Mouse (Mus musculus) hindbrain, embryonic 11.5 days (tissue): ENCODE data around the gene Slc5a4a. TPM values are rescaled to one million over a fixed set of nuclear protein-coding genes. Genes with fewer than 3 reads are reported as not detected.
A peak's percentile ranks its signal among the peaks of the same experiment; 100 is the strongest.

Experiments used
- ATAC-seq: fragments of 200-750 bp; cut with Nextera tagmentation; 2 replicates; pipeline ENCODE4 v1.8.0; 2017; ENCODE audit warnings: mild to moderate bottlenecking, moderate TSS enrichment, moderate library complexity; ENCODE audit not compliant: low FRiP score
- DNase-seq: peaks from one replicate; pipeline ENCODE4 v3.0.0-alpha.2; 2015; ENCODE audit warnings: low spot score
- H3K27ac ChIP-seq: fragments of 300-500 bp; sonication (generic); 2 replicates; pipeline ENCODE4 v1.5.1; 2014; ENCODE audit warnings: mild to moderate bottlenecking, low read depth, low read length
- H3K27me3 ChIP-seq: fragments of 300-500 bp; sonication (generic); 2 replicates; pipeline ENCODE4 v1.6.1; 2014; ENCODE audit warnings: mild to moderate bottlenecking, low read length, moderate library complexity, mixed read lengths; ENCODE audit not compliant: control insufficient read depth, insufficient read depth
- H3K36me3 ChIP-seq: fragments of 300-500 bp; sonication (generic); 2 replicates; pipeline ENCODE4 v1.6.1; 2014; ENCODE audit warnings: mild to moderate bottlenecking, low read length, moderate library complexity, mixed read lengths; ENCODE audit not compliant: control insufficient read depth, insufficient read depth
- H3K4me1 ChIP-seq: fragments of 300-500 bp; sonication (generic); replicated peaks from 2 replicates; pipeline ENCODE4 v1.6.1; 2014; ENCODE audit warnings: low read length, mixed read lengths; ENCODE audit not compliant: control insufficient read depth, insufficient read depth
- H3K4me2 ChIP-seq: fragments of 300-500 bp; sonication (generic); replicated peaks from 2 replicates; pipeline ENCODE4 v1.6.1; 2014; ENCODE audit warnings: mild to moderate bottlenecking, low read depth, low read length
- H3K4me3 ChIP-seq: fragments of 300-500 bp; sonication (generic); 2 replicates; pipeline ENCODE4 v1.5.1; 2014; ENCODE audit warnings: low read depth, low read length
- H3K9ac ChIP-seq: fragments of 300-500 bp; sonication (generic); 2 replicates; pipeline ENCODE4 v1.6.1; 2014; ENCODE audit warnings: low read depth, low read length
- H3K9me3 ChIP-seq: fragments of 300-500 bp; sonication (generic); 2 replicates; pipeline ENCODE4 v1.6.1; 2016; ENCODE audit warnings: low read length; ENCODE audit not compliant: control insufficient read depth
- WGBS: fragments of 180-500 bp; shearing (Covaris S2); extraction: QIAGEN DNeasy Blood & Tissue Kit; methylation state at CpG from one replicate; pipeline ENCODE4 v1.1.7; 2014; 5-methylcytosine and 5-hydroxymethylcytosine counted together
- microRNA counts: library from miRNA; unstranded; fragments of <30 nt; microRNA quantifications from one replicate; lab custom pipeline; 2015
- polyA plus RNA-seq: library from polyadenylated mRNA; unstranded; fragments of >200 nt; fragmentation: Nextera tagmentation; extraction: Ambion mirVana; gene quantifications from 2 replicates; pipeline ENCODE4 v1.2.1, GENCODE M21; 2014

Slc5a4a gene
- polyA plus RNA-seq, 1 experiment from 2014 or later = not detected

DNA sequence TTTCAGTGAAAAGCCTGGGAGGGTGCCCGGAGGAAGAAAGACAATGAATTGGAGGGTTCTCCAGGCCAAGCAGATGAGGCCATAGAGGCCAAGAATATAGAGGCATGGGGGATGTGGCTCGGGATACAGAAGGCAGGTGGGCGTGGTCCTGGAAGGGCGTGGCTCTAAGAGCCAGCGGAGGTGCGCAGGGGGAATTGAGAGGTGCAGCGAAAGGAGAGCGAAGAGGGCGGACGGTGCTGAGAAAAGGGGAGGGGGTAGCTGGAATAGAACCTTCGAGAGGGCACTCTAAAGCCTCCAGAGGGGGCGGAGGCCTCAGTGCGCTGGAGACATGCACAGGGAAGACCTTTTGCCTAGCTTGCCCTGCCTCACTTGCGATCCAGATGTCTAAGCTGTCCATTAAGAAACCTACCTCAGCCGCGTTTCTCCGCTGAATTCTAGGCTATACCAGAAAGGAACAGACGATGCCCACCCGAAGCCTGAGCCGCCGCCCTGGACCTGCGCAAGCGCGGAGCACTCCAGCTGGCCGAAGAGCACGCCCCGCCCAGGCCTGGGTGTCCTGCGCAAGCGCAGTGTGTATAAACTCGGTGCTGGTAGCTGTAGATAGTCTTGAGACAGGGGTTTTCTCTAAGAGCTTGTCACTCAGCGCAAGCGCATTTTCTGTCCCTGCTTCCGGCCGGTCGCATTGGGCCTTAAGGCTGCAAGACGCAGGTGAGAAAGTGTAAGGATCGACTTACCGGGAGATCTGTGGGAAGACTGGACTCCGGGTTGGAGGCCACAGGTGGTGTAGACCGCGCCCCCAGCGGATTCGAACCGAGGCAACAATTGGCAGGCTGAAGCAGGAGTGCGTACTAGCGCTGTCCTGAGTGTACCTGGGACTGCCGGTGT lies 90.3 kb downstream of the Slc5a4a start, which contains the start of gene Prmt2:
Gene Prmt2 (minus strand): TSS at position 525 of the 885 bp plus-strand sequence.
- no peaks in the 10 kb centered on the region for H3K4me1 ChIP-seq
- H3K27ac ChIP-seq = peak within 1 kb of the TSS; percentile 89
- H3K9me3 ChIP-seq = no peaks in the 10 kb centered on the region
- H3K4me2 ChIP-seq = peak within 1 kb of the TSS; percentile 78
- no peaks in the 10 kb centered on the region for H3K36me3 ChIP-seq
- peak within 1 kb of the TSS; percentile 70 for H3K9ac ChIP-seq
- peak; percentile 99 for ATAC-seq
- WGBS = 1% methylated on average over 47 of the region's 47 CpGs
- peak; percentile 98 for DNase-seq
- H3K4me3 ChIP-seq = peak within 1 kb of the TSS; percentile 66
- no peaks in the 10 kb centered on the region for H3K27me3 ChIP-seq

MicroRNA genes within 50 kb of the gene (microRNA counts, 519-probe panel; counts per million panel counts)
- not detected for microRNA mmu-miR-678 (lab: Ali Mortazavi, UCI)

Other genes with a start within 250 kb of the Slc5a4a start
- 279 and 282 TPM in 2 replicates for gene Smarcb1, start 225.8 kb upstream of the Slc5a4a start, polyA plus RNA-seq
- 8.0 and 9.3 TPM in 2 replicates for gene Chchd10, start 214.3 kb upstream of the Slc5a4a start, polyA plus RNA-seq
- 32.2 and 36.1 TPM in 2 replicates for gene Mmp11, start 211.0 kb upstream of the Slc5a4a start, polyA plus RNA-seq
- gene Gm867, start 206.8 kb upstream of the Slc5a4a start, polyA plus RNA-seq = 1.3 and 2.0 TPM in 2 replicates
- gene Vpreb3, start 204.4 kb upstream of the Slc5a4a start, polyA plus RNA-seq = 0.43 TPM in 1 of 2 replicates, not detected in the other
- 0.22 TPM in 1 of 2 replicates, not detected in the other for gene Gm5134, start 192.9 kb upstream of the Slc5a4a start, polyA plus RNA-seq
- gene Zfp280b, start 114.8 kb upstream of the Slc5a4a start, polyA plus RNA-seq = 27.0 and 28.3 TPM in 2 replicates
- gene Slc5a4b, start 36.5 kb upstream of the Slc5a4a start, polyA plus RNA-seq = not detected in 2 replicates
- gene Prmt2, start 90.4 kb downstream of the Slc5a4a start, polyA plus RNA-seq = 113 TPM in 2 replicates
- 0.42 and 0.45 TPM in 2 replicates for gene S100b, start 106.4 kb downstream of the Slc5a4a start, polyA plus RNA-seq
- gene Dip2a, start 197.8 kb downstream of the Slc5a4a start, polyA plus RNA-seq = 4.1 and 7.1 TPM in 2 replicates